Mouse (Mus musculus): Measurements from ENCODE around the gene Ssh1.

Gene Ssh1

GRCm38 (mm10) chr5:113892005-113892404 lies 101.7 kb downstream of the Ssh1 start:
- DNase-seq (ENCODE audit: extremely low spot score, low spot score), result no peak

GRCm38 (mm10) chr5:113890874-113891273 lies 102.8 kb downstream of the Ssh1 start:
- no peak for DNase-seq (ENCODE audit: extremely low spot score, low spot score)

DNA sequence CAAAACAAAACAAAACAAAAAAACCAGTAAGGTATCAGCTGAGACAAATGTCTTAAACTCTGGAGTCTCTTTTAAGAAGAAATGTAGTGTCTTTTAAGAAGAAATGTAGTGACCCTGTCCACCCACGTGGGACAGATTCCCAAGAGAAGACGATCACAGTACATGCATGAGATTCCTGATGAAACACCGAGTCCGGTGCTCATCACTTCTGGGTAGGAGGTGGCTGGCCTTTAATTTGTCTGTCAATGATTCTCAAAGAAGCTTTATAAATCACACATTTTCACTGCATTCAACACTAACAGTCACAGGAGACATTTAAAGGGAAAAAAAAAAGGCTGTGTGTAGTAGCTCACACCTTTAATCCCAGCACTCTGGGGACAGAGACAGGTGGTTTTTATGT lies 103.8 kb downstream of the Ssh1 start:
- no peak for DNase-seq (ENCODE audit: extremely low spot score, low spot score)

GRCm38 (mm10) chr5:113889181-113889906 lies 104.3 kb downstream of the Ssh1 start:
- DNase-seq (ENCODE audit: extremely low spot score, low spot score), result no peak

DNA sequence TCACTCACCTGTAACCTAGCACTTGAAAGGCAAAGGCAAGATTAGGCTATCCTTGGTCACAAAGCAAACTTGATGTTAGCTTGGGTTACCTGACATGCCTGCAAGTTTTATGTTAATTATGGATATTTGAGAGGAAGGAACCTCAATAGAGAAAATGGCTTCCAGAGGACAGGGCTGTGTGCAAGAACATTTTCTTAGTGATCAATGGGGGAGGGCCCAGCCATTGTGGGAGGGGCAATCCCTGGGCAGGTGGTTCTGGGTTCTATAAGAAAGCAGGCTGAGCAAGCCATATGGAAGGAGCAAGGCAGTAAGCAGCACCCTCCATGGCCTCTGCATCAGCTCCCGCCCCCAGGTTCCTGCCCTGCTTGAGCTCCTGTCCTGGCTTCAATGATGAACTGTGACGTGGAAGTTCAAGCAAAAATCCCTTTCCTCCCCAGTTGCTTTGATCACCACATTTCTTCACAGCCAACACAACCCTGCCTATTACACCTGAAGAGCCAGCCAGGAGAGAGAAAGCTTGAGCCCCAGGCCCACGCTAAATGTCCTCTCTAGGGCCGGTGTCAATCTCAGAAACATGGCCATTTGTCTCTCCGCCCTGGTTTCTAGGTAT lies 105.4 kb downstream of the Ssh1 start:
- DNase-seq (ENCODE audit: extremely low spot score, low spot score), result no peak

DNA sequence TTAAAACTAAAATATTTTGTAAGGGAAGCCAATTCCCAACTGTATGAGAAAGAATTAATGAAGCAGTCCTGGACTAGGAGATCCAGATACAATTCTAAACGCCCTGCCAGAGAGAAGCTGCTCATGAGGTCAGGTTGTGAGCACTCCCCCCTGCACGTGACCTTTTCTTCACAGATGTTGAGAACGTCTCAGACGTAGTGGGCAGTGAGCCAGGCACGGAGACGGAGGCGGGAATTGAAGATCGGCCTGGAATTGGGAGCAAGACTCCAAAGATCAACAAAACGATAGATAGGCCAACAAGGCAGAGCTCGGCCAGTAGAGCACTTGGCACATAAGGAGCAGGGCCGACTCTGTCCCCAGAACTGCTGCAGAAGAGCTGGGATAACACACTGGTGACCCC lies 106.6 kb downstream of the Ssh1 start:
- no peak for DNase-seq (ENCODE audit: extremely low spot score, low spot score)
